Mouse (Mus musculus) megakaryocyte, adult 5-6 weeks (primary cell): Measurements from ENCODE around the gene Dhcr24. TPM values are rescaled to one million over a fixed set of nuclear protein-coding genes. Genes with fewer than 3 reads are reported as not detected.

Experiments
- ATAC-seq: 2 replicates; pipeline ENCODE4 v1.8.0; 2016; ENCODE audit warnings: mild to moderate bottlenecking, inconsistent platforms; ENCODE audit not compliant: poor library complexity, severe bottlenecking
- total RNA-seq, 2 experiments: library from RNA; stranded (forward) in 1 of 2; stranded (reverse) in 1 of 2; fragments of 153-499, 151-499 nt in 1 of 2; fragments of 221-1000, 200-1000 nt in 1 of 2; gene quantifications; 2 replicates each; pipeline versions ENCODE4 v1.2.3 to v1.2.4; 2015 to 2017

The Dhcr24 gene
- total RNA-seq (2015), result 6.2 and 7.6 TPM in 2 replicates
- 5.4 and 5.7 TPM in 2 replicates for total RNA-seq (2017)

GRCm38 (mm10) chr4:106560846-106561781 is at the start of gene Dhcr24:
Dhcr24 (plus strand) TSS chr4:106561038.
- peak; percentile 85 for ATAC-seq

GRCm38 (mm10) chr4:106514606-106515005 is 46.2 kb upstream of the Dhcr24 start:
- ATAC-seq, result no peak

- no peak for ATAC-seq
Measured at GRCm38 (mm10) chr4:106522547-106522946, 38.3 kb upstream of the Dhcr24 start.

DNA sequence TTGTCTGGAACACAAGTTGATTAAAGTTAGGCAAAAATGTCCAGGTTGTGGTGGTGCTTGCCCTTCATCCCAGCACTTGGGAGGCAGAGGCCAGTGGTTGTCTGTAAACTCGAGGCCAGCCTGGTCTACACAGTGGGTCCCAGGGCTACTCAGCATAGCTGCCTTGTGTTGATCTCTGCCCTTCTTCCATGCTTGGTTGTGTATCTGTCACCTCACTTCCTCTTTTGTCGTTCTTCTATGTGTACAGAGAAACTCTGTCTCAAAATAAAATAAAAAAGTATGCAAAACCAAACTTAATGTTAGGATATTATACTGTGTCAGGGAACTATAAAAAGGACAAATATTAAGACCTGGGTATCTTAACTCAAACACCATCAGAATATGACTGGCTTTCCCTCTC is 36.7 kb upstream of the Dhcr24 start:
- ATAC-seq, result no peak

DNA sequence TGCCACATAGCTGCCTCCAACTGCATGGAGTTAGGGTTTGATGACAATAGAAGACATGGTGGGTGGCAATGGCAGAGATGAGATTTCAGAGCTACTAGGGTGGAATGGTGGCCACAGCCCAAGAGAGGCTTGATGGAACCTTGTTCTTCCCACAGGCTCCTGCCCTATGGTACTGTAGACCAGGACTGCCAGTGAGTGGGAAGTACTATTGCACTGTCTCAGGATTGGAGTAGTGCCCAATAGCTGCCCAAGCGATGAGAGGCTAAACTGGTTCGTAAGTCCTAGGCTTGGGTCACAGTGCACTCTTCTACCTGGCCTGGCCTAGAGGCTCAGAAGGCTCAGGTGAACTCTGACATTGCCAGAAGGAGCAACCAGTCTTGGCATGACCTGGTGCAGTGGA is 35.8 kb upstream of the Dhcr24 start:
- no peak for ATAC-seq

- no peak for ATAC-seq
Measured at GRCm38 (mm10) chr4:106527856-106528547, 32.8 kb upstream of the Dhcr24 start.

DNA sequence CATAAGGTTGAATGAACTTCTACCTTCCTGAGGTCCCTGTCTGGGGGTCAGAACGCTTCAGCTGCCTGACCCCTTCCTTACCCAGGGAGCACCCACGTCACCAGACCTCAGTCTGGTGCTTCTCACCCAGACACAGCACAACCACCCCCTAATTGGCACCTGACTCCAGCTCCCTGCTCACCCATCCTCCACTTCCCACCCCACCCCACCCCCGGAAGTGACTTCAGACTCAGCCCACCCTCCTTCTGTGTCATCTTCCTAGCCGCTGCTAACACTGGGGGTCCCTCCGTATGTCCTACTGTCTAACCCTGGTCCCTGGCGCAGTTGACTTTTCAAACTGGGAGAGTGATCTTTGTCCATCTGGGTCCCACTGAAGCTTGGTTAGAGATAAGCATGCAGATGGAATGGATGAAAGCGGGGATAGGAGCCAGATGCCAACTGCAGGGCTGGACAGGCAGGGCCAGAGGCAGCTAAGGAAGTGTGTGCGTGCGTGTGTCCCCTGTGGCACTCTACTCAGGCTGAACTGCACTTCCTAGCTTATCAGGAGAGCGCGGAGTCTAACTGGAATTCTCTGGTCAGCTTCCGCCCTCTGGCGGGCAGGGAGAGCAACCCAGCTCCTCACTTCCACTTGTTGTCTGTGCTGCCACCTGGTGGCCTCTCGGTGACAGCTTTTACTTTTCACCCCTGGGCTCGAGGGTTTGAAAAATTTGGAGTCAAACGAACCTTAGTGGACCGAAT is 31.3 kb upstream of the Dhcr24 start:
- peak; percentile 97 for ATAC-seq

- no peak for ATAC-seq
Measured at GRCm38 (mm10) chr4:106530113-106530482, 30.7 kb upstream of the Dhcr24 start.

DNA sequence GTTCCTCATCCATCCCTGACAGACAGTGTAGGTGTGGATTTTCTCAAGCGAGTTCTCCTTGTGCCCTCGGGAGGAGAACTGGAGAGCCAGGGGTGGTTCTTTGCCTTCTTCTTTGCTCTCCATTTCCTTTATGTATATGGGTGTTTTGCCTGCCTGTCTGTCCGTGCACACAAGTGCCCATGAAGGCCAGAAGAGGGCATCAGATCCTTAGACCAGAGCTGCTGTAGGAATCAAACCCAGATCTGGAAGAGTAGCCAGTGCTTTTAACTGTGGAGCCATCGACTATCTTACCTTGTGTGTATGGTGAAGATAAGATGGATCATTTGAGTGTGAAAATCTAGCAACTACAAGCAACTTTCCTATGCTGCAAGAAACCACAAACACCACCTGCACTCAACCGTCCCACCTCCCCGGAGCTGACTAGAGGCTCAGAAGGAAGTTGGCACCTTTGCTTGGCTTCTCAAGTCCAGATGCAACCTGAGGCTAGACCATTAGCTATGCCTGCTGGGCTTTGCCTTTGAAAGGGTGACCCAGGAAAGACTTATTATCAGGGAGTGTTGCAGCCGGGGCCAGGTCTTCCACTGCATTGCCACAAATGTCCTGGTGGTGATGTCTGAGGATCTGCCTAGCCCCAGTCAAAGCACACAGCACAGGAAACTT is 27.3 kb upstream of the Dhcr24 start:
- ATAC-seq, result no peak

- ATAC-seq, result no peak
Measured at GRCm38 (mm10) chr4:106534256-106534655, 26.6 kb upstream of the Dhcr24 start.

DNA sequence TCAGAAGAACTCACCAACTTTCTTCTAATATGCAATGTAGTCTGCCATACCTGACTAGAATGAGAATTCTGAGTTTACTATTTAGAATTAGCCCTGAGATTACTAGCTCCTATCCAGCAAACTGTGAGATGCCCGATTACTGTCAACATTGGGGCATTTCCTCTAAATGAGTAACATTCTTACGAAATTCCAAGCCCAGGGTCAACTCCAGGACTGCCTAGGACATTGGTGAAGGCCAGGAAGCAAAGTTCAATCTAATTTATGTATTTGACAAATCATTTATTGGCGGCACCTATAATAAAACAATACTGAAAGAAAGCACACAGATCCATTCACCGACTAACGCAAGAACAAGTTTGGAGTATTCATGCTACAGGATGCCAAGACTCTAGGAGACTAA is 21.1 kb upstream of the Dhcr24 start:
- ATAC-seq, result no peak

DNA sequence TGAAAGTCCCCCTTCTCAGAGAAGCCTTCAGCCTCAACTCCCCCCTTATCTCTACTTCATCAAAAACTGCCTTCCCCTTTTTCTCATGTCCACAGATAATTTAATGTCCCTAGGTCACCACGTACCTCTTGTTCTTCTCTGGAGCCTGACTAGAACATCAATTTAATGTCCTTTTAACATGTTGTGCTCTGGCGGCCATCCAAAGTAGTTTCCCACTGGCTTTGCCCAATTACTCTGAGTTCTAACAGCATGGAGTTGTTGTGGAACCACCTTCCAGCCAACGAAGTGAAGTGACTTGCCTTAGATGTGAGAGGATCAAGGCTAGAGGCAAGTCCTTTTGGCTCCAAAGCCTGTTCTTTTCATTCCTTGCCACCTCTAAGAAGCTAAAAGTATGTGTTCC is 19.3 kb upstream of the Dhcr24 start:
- no peak for ATAC-seq

DNA sequence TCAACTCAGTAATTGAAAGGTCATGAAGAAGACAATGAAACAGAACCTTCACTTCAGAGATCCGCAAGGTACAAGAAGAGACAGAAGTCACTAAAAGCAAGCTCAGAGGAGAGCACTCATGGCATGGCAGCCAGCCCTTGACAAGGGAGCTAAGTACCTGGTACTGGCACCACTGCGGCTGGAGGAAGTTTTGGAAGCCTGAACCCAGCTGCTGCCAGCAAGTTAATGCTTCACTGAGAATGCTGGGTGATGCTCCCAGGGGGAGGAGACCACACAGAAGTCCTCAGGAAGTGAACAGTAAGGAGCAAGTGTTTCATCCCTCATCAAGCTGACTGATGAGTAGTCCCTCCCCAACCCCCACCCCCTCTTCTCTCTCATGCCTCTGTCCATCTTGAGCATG is 18.6 kb upstream of the Dhcr24 start:
- ATAC-seq, result no peak

- ATAC-seq, result peak; percentile 45; the same call in 1 of the 2 replicates
Measured at GRCm38 (mm10) chr4:106545817-106546373, 14.9 kb upstream of the Dhcr24 start.

GRCm38 (mm10) chr4:106546896-106547295 is 13.9 kb upstream of the Dhcr24 start:
- ATAC-seq, result no peak

- no peak for ATAC-seq
Measured at GRCm38 (mm10) chr4:106548113-106548512, 12.7 kb upstream of the Dhcr24 start.

DNA sequence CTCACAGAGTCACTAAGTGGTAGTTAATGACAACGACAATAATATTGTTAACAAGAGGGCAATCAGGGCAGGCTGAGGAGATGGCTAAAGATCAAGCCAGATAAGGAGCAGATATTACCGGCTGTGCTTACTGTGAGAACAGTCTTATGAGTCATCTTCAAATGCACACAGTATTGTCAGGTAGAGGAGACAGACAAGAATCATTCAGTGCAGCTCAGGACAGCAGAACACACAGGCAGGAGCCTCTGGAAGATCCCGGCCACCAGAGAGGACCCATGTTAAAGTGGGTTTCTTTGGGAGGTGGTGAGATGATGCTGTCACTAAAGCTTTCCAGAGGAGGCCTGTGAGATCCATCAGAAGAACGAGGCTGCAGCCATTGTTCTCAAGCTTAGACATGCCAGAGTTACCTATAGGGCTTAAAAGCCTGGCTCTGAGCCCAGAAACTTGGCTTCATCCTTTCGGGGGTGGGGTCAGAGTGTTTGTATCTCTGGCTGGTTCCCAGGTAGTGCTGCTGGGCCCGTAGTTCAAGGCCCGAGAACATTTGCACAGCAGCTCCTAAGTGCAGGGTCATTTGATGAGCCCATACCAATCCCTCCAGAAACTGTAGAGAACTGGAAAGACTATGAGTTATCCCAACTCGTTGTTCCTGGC is 10.2 kb upstream of the Dhcr24 start:
- no peak for ATAC-seq

DNA sequence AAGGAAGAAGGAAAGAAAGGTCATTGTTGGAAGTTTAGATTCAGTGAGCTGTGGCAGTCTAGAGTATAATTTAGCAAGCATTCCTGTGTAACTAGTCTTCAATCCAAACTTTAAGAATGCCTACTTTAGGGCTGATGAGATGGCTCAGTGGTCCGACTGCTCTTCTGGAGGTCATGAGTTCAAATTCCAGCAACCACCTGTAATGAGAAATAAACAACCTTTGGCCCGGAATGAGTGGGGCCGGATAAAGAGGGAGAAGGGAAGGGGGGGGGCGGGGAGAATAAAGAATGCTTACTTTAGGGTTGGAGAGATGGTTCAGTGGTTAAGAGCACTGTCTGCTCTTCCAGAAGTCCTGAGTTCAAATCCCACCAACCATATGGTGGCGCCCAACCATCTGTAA is 3.6 kb upstream of the Dhcr24 start:
- no peak for ATAC-seq

GRCm38 (mm10) chr4:106557978-106558377 is 2.9 kb upstream of the Dhcr24 start:
- no peak for ATAC-seq
